Mouse (Mus musculus): ENCODE measurements around the gene Gm11034. TPM values are rescaled to one million over a fixed set of nuclear protein-coding genes. Genes with fewer than 3 reads are reported as not detected.

Gene Gm11034
- not detected in 2 replicates for polyA plus RNA-seq (2015; fragmentation: Nextera tagmentation; extraction: Ambion mirVana)

- Histone ChIP-seq H3K4me2 (no peak within 1 kb of the TSS), H3K4me3 (no peak within 1 kb of the TSS), H3K27me3 (peaks cover 36% of the 10 kb centered on the region), H3K36me3 (no peaks in the 10 kb centered on the region), H3K27ac (no peak within 1 kb of the TSS), H3K4me1 (replicated peaks) (no peaks in the 10 kb centered on the region), H3K9ac (no peak within 1 kb of the TSS), H3K9me3 (no peaks in the 10 kb centered on the region)
- ATAC-seq (ENCODE audit: low FRiP score), result no peak
- WGBS, result 73% methylated on average over 4 of the region's 4 CpGs
These were observed at the start of gene Gm11034 for GRCm38 (mm10) chr8:72213536-72213935. Gene Gm11034, minus strand, starts transcription at chr8:72213636.

DNA sequence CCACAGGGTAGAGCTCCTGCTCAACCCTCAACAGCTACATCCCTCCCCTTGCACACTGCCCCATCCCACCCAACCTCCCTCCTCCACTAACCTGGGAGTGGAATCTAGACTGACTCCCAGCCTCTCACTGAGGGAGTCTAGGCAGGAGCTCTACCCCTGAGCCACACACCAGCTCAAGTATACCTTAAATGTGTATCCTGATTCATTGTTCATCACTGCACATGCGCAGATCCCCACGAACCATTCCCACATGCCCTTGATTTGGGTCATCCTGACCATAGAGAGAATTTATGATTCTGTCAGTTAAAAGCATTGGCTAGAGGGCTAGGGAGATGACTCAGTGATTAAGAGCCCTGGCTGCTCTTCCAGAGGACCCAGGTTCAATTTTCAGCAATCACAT, 49.3 kb upstream of the Gm11034 start:
- Histone ChIP-seq H3K4me2 (no peak overlapping the region), H3K36me3 (no peaks in the 10 kb centered on the region), H3K9me3 (no peaks in the 10 kb centered on the region), H3K4me1 (replicated peaks) (no peaks in the 10 kb centered on the region; the same call in 1 of the 2 replicates), H3K9ac (no peak overlapping the region), H3K27me3 (no peaks in the 10 kb centered on the region), H3K27ac (no peak overlapping the region), H3K4me3 (no peak overlapping the region)
- 94% methylated on average over 2 of the region's 2 CpGs for WGBS
- ATAC-seq (ENCODE audit: low FRiP score), result no peak

- WGBS, result 60% methylated on average over 5 of the region's 5 CpGs
- no peak overlapping the region for H3K4me3 ChIP-seq
- no peaks in the 10 kb centered on the region; the same call in 1 of the 2 replicates for H3K4me1 ChIP-seq (replicated peaks)
- ATAC-seq (ENCODE audit: low FRiP score), result no peak
- H3K4me2 ChIP-seq, result no peak overlapping the region
- H3K36me3 ChIP-seq, result peaks cover 6% of the 10 kb centered on the region; the same call in 1 of the 2 replicates
- no peak overlapping the region for H3K27ac ChIP-seq
- no peak overlapping the region for H3K9ac ChIP-seq
- no peaks in the 10 kb centered on the region for H3K9me3 ChIP-seq
- no peaks in the 10 kb centered on the region for H3K27me3 ChIP-seq
These were observed 48.4 kb upstream of the Gm11034 start for GRCm38 (mm10) chr8:72261872-72262271.

- Histone ChIP-seq H3K27me3 (no peaks in the 10 kb centered on the region), H3K27ac (no peak overlapping the region), H3K9me3 (no peaks in the 10 kb centered on the region), H3K4me2 (no peak overlapping the region), H3K4me3 (no peak overlapping the region), H3K4me1 (replicated peaks) (no peaks in the 10 kb centered on the region; the same call in 1 of the 2 replicates), H3K36me3 (peaks cover 9% of the 10 kb centered on the region; the same call in 1 of the 2 replicates), H3K9ac (no peak overlapping the region)
- no peak for ATAC-seq (ENCODE audit: low FRiP score)
These were observed 48.0 kb upstream of the Gm11034 start for GRCm38 (mm10) chr8:72261431-72261830.

DNA sequence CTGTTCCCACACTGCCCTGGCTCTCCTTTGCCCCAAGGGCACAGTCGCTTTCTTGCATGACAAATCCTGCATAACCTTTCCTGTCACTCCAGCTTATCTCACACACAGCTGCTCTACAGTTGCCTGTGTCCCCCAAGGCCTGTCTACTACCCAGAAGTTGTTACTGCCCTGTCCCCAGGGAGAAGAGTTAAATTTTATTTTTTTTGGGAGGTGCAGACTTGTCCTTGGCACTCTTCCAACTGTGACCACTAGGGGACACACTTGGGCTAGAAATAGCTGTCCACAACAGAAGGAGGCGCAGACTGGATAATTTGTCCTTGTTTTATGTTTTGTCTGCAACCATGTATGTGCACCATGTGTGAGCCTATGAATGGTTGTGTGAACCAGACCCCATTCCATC, 47.6 kb upstream of the Gm11034 start:
- Histone ChIP-seq H3K27ac (no peak overlapping the region), H3K4me1 (replicated peaks) (no peaks in the 10 kb centered on the region; the same call in 1 of the 2 replicates), H3K9ac (no peak overlapping the region), H3K9me3 (no peaks in the 10 kb centered on the region), H3K27me3 (no peaks in the 10 kb centered on the region), H3K4me2 (no peak overlapping the region), H3K4me3 (no peak overlapping the region), H3K36me3 (peaks cover 10% of the 10 kb centered on the region)
- WGBS, result 25% methylated on average over 2 of the region's 2 CpGs
- peak; percentile 71 for ATAC-seq (ENCODE audit: low FRiP score)

GRCm38 (mm10) chr8:72260585-72260984, 47.1 kb upstream of the Gm11034 start:
- WGBS, result 55% methylated on average over 4 of the region's 4 CpGs

DNA sequence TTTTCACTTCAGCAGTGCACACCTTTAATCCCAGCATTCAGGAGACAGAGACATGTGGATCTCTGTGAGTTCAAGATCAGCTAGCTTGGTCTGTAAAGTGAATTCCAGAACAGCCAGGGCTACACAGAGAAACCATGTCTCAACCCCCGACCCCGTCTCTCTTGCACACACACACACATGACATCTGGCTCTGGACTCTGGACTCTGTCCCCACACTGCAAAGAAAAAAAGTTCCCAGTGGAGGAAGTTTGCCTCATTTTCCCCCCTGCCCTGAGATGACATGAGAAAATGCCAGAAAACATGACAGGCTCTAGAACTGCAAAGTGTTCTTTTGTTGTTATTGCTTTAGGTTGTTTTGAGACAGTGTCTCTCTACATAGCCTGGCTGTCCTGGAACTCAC, 46.4 kb upstream of the Gm11034 start:
- Histone ChIP-seq H3K4me2 (no peak overlapping the region), H3K9me3 (no peaks in the 10 kb centered on the region), H3K27me3 (no peaks in the 10 kb centered on the region), H3K4me3 (no peak overlapping the region), H3K9ac (no peak overlapping the region), H3K27ac (no peak overlapping the region), H3K36me3 (peaks cover 21% of the 10 kb centered on the region), H3K4me1 (replicated peaks) (no peaks in the 10 kb centered on the region; the same call in 1 of the 2 replicates)
- no peak for ATAC-seq (ENCODE audit: low FRiP score)
- 81% methylated on average over 2 of the region's 2 CpGs for WGBS

More at GRCm38 (mm10) chr8:72260585-72260984, 47.1 kb upstream of the Gm11034 start:
- no peak overlapping the region for H3K4me2 ChIP-seq
- no peaks in the 10 kb centered on the region; the same call in 1 of the 2 replicates for H3K4me1 ChIP-seq (replicated peaks)
- H3K27ac ChIP-seq, result no peak overlapping the region
- no peak overlapping the region for H3K9ac ChIP-seq
- peak; percentile 11; the same call in 1 of the 2 replicates for ATAC-seq (ENCODE audit: low FRiP score)
- H3K27me3 ChIP-seq, result no peaks in the 10 kb centered on the region
- H3K4me3 ChIP-seq, result no peak overlapping the region
- no peaks in the 10 kb centered on the region for H3K9me3 ChIP-seq
- H3K36me3 ChIP-seq, result peaks cover 14% of the 10 kb centered on the region

DNA sequence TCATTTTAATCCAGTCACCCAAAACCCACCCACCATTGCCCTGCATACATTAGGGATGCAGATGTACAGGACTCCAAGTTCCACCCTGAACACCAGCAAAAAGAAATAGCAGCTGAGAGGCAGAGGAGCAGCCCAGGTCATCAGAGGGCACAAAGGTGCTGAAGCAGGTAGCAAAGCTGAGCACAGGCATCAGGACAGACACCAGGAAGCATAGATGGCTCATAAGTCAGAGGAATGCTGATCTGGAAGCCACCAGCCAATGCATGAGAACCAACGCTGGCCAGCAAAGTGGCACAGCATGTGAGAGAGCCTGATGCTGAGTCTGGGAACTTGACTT, 44.4 kb upstream of the Gm11034 start:
- no peaks in the 10 kb centered on the region; the same call in 1 of the 2 replicates for H3K4me1 ChIP-seq (replicated peaks)
- no peaks in the 10 kb centered on the region for H3K9me3 ChIP-seq
- H3K36me3 ChIP-seq, result peaks cover 41% of the 10 kb centered on the region
- no peak overlapping the region for H3K4me2 ChIP-seq
- 96% methylated on average over 1 of the region's 1 CpGs for WGBS
- H3K27me3 ChIP-seq, result no peaks in the 10 kb centered on the region
- H3K9ac ChIP-seq, result no peak overlapping the region
- no peak overlapping the region for H3K4me3 ChIP-seq
- H3K27ac ChIP-seq, result no peak overlapping the region
- ATAC-seq (ENCODE audit: low FRiP score), result no peak

DNA sequence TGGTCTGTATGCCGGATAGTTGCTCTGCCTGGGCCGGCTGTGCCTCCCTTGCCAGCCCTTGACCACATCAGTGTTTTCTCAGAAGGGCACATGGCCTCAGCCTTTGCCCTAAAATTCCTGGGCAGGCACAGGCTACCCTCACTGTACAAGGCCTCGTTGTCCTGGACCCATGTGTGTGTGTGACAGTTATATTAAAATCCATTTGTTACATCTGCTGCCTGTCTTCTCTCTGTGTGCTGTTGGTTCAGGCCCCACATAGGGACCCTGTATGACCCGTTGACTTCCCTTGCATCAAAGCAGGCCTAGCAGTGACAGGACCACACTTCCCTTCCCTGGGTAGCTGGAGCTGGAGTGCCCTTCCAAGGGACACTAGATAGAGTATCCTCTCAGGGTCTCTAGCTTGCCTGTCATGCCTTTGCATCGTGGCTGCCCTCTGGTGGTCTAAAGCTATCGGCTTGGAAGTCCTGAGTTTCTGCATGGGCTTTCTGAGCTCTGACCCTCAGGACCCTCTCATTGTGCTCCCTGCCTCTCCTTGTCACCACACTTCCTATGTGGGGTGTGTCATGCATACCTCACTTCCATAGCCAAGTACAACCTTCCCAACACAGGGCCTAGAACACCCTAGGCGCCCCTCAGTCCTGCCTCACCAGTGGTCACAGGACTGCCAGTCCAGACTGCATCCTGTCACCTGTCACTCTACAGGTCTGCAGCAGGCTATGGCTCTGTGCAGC, 43.9 kb upstream of the Gm11034 start:
- Histone ChIP-seq H3K27me3 (no peaks in the 10 kb centered on the region), H3K9ac (no peak overlapping the region), H3K4me3 (no peak overlapping the region), H3K4me1 (replicated peaks) (no peaks in the 10 kb centered on the region; the same call in 1 of the 2 replicates), H3K9me3 (no peaks in the 10 kb centered on the region), H3K27ac (no peak overlapping the region), H3K4me2 (no peak overlapping the region), H3K36me3 (peaks cover 46% of the 10 kb centered on the region)
- WGBS, result 57% methylated on average over 7 of the region's 7 CpGs
- ATAC-seq (ENCODE audit: low FRiP score), result no peak

- whole genome bisulfite sequencing, result 74% methylated on average over 2 of the region's 2 CpGs
- Histone ChIP-seq H3K36me3 (peaks cover 61% of the 10 kb centered on the region), H3K4me3 (no peak overlapping the region), H3K9ac (no peak overlapping the region), H3K27ac (no peak overlapping the region), H3K4me1 (replicated peaks) (peaks cover 25% of the 10 kb centered on the region), H3K9me3 (no peaks in the 10 kb centered on the region), H3K4me2 (no peak overlapping the region), H3K27me3 (no peaks in the 10 kb centered on the region)
- ATAC-seq (ENCODE audit: low FRiP score), result no peak
These were observed 31.2 kb upstream of the Gm11034 start for GRCm38 (mm10) chr8:72244610-72245009.

DNA sequence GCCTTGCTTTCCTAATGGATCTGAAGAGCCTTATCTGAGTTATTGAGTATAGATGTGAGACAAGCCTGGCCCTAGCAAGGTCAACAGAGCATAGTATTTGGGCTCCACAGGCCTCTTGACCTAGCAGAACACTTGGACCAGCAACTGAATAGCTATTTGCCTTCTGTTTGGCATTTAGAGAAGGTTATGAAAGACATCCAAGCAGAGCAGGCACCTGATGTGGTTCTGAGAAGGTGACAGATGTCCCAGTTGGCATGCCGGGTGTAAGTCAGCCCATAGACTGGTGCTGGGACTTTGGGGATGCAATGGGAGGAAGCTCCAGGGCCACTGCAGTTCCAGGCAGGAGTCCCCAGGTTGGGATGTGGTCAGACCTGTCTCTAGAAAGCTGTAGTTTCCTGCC, 28.8 kb upstream of the Gm11034 start:
- no peaks in the 10 kb centered on the region for H3K27me3 ChIP-seq
- H3K9me3 ChIP-seq, result no peaks in the 10 kb centered on the region
- no peak overlapping the region for H3K4me2 ChIP-seq
- ATAC-seq (ENCODE audit: low FRiP score), result no peak
- 85% methylated on average over 1 of the region's 1 CpGs for WGBS
- H3K9ac ChIP-seq, result no peak overlapping the region
- no peak overlapping the region for H3K4me3 ChIP-seq
- no peak overlapping the region for H3K27ac ChIP-seq
- H3K4me1 ChIP-seq (replicated peaks), result peaks cover 30% of the 10 kb centered on the region
- H3K36me3 ChIP-seq, result peaks cover 43% of the 10 kb centered on the region

DNA sequence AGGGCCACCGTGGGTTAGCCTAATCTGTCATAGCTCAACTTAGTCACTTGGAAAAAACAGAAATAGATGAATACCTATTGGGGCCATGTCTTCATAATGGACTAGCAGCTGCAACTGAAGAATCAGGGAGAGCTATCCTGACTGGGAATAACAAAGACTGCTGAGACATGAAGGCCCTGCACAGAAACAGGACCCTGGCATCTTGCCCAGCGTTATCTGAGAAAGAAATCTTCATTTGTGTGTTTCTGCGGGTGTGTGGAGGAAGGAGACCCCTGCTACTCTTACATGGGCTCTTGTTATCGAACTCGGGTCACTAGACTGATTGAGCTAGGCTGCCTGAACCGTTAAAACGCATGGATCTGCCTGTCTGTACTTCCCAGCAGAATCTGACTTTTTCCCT, 27.5 kb upstream of the Gm11034 start:
- peak overlapping the region; percentile 64 for H3K4me3 ChIP-seq
- H3K9ac ChIP-seq, result peak overlapping the region; percentile 77
- H3K4me1 ChIP-seq (replicated peaks), result peaks cover 30% of the 10 kb centered on the region
- no peaks in the 10 kb centered on the region for H3K27me3 ChIP-seq
- no peak for ATAC-seq (ENCODE audit: low FRiP score)
- peak overlapping the region; percentile 96 for H3K27ac ChIP-seq
- H3K4me2 ChIP-seq, result peak overlapping the region; percentile 83
- WGBS, result 61% methylated on average over 7 of the region's 7 CpGs
- H3K9me3 ChIP-seq, result no peaks in the 10 kb centered on the region
- H3K36me3 ChIP-seq, result peaks cover 31% of the 10 kb centered on the region

GRCm38 (mm10) chr8:72240403-72240763, 26.9 kb upstream of the Gm11034 start:
- peaks cover 30% of the 10 kb centered on the region for H3K4me1 ChIP-seq (replicated peaks)
- H3K36me3 ChIP-seq, result peaks cover 26% of the 10 kb centered on the region
- H3K4me3 ChIP-seq, result peak overlapping the region; percentile 64
- H3K4me2 ChIP-seq, result peak overlapping the region; percentile 83
- ATAC-seq (ENCODE audit: low FRiP score), result no peak
- no peaks in the 10 kb centered on the region for H3K9me3 ChIP-seq
- H3K27me3 ChIP-seq, result no peaks in the 10 kb centered on the region
- H3K27ac ChIP-seq, result peak overlapping the region; percentile 96
- under 1% methylated on average over 24 of the region's 24 CpGs for WGBS
- H3K9ac ChIP-seq, result peak overlapping the region; percentile 77

Data from hindbrain, embryonic 13.5 days (tissue).